Mouse (Mus musculus) mesoderm, embryonic 11.5 days (tissue): Measurements from ENCODE around the gene Snapc1.
A peak's percentile ranks its signal among the peaks of the same experiment; 100 is the strongest.

ENCODE experiments used
- DNase-seq: peaks from one replicate; pipeline ENCODE4 v3.0.0-alpha.2; 2012; ENCODE audit warnings: low read depth, low spot score

Snapc1 gene

DNA sequence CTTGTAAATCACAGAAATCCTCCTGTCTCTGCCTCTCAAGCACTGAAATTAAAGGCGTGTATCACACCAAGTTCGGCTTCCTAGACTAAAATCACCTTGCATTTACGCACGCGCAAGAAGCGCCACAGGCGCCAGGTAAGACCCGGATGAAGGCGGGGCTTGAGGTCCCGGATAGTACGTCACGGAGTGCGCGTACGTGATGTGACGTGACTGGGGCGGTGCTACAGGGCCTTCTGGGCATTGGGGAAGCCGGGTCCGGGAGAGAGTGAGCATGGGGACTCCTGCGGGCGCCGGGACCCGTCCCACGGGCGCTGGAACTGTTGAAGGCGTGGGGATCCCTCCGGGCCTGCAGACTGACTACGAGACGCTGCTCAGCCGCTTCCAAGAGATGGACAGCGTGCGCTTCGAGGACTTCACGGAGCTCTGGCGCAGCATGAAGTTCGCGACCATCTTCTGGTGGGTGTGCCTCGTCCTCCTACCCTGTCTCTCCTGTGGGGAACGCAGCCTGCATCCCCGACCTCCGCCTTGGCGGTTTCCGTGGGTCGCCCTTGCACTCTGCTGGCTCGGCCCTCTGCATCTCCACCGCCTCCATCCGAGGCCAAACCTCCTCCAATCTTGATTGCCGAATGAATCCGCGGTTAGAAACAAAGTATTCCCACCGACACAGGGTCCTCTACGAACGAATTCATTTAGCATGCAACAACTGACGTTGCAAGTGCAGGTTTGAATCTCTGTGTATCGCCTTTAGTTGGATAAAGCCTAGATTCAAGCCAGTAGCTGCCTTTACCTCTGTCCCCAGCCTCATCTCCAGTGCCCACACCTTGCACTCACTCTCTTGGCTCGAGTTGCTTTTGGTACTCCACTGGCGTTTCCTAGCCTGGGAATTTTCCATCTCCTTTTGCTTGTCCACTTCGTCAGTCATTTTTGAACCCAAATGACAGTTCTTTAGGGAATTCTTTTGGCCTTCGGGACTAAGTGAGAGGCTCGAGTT is at the start of gene Snapc1:
Snapc1 (plus strand) TSS at position 191 of the 991 bp plus-strand sequence.
- peak; percentile 98 for DNase-seq

DNA sequence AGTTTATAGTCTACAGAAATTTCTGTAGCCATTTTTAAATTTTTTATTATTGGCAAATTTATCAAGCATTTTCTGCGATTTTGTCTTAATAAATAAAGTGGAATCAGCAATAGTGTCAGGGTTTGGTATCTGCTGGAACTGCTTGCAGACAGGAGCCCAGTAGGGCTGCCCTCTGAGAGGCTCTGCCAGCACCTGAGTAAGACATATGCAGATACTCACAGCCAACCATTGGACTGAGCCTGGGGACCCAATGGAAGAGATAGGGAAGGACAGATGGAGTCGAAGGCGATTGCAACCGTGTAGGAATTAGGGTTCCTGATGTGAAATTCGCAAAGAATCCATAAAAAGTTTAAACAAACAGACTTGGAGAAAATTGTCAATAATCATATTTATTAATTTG is 45.8 kb upstream of the Snapc1 start:
- no peak for DNase-seq

DNA sequence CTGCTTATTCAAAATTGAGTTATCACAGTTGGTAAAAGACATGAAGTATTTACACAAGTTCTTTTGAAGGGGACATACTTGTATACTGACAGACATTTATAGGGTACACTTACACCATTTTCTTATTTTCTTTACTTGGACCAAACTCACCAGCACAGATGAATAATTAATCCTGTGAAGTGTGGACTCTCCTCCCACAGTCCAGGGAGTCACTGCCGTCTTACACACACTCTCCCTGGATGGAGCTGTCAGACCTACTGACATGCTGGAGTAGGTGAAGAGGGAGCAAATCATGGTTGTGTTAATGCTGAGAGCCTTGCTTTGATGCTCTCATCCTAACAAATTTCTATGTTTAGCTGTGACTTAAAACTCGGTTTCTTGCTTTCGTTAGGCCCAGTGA is 34.0 kb upstream of the Snapc1 start:
- DNase-seq: no peak

DNA sequence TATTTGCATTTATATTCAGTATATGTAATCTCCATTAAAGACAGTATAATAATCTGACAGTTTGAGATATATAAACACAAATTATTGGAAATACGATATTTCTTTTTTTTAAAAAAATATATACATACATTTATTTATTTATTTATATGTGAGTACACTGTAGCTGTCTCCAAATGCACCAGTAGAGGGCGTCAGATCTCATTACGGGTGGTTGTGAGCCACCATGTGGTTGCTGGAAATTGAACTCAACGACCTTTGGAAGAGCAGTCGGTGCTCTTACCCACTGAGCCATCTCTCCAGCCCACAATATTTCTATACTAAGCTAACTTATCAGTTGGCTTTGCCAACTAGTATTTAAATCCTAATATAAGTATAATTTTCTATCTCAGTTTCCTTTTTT is 33.0 kb upstream of the Snapc1 start:
- DNase-seq: peak; percentile 50

DNA sequence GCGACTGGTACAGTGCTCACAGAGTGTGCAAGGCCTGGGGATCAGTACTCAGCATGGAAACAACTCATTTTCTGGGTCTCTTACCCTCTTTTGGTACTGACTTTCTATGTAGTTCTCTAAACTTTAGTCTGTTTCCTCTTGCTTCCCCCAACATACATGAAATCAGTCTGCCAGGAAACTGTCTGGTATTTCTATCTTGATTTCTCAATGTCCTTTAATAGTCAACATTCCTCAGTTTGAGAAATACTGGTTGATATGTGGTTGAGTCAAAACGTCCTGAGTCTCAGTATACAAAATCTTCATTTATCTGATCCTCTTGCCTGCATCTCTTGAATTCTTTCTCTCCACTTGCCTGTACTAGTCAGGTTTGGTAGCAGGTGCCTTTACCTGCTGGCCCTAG is 29.8 kb upstream of the Snapc1 start:
- no peak for DNase-seq

DNA sequence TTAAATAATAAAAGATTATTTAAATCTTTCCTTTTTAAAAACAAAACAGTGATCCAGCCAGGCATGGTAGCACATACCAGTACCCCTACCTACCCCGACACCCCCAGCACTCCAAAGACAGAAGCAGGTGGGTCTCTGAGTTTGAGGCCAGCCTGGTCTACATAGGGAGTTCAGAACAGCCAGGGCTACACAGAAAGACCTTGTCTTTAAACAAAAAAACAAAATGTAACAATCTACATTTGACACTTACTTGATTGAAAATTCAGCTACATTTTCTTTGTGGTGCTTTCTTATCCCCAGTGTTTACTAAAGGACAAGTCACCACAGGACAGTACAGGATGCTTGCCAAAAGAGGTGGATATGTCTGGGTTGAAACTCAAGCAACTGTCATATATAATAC is 26.9 kb upstream of the Snapc1 start, which contains the start of gene Gm49321:
Gm49321 (plus strand) TSS at position 301 of the 400 bp plus-strand sequence.
- DNase-seq: no peak

DNA sequence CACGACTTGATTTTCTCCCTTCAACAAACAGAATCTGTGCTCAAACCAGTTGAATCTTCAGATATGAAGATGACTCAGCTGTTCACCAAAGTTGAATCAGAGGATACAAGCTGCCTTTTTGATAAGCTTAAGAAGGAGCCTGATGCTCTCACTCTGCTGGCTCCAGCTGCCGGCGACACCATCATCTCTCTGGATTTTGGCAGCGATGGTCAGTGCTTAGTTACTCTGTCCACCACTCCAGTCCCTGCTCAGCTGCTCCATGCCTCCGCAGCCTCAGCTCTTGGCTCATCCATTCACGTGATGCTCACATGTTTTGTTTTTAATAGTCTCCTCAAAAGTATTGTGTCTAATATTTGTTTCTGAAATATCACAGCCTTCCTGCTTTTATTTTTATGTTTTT is 24.7 kb upstream of the Snapc1 start:
- no peak for DNase-seq

DNA sequence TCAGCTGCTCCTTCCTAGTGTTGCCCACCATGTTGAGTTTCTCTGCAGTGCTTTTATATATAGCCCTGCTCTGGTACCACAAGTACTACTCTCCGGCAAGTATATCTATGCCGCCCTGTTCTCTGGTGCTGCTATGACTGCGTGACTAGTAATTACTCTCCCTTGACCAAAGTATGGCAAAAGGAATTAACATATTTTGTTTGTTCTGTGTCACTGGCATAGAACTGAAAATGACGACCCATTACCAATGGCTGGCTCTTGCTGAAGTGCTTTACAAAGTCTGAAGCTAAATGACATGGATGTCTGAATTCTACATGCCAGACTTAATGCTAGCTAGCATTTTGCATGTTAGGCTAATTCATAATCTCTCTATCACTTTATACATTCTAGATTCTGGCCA is 15.9 kb upstream of the Snapc1 start:
- DNase-seq: no peak

DNA sequence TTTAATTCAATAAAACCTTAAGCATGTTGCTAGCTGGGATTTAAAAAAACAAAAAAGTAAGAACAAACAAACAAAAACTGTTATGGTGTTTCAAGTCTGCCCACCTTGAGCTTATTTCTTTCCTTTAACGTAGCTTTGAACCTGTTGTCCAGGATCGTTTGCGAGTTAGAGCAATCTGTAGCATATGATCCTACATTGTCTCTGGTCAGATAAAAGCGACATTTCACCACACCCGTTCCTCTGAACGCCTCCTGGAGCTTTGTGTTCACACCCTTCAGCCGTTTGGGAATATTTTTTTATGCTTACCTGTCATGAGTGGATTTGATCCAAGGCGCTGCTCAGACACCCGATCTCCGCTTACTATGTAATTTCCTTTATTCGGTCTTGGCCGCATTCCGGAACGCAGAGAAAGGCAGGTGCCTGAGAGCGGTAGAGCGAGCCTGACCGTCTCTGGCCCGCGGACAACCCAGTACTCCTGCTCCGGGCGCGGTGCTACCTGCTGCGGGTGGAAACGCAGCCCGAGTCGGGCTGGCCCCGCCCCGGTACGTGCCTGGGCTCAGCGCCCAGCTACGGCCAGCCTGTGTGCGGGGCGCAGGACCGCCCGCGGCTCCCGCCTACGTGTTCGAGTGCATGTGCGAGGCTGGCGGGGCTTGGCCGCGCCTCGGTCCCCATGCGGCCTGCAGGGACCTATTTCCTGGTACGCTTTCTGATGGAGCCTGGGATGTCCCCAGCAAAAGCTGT is 14.8 kb upstream of the Snapc1 start:
- DNase-seq: peak; percentile 61

DNA sequence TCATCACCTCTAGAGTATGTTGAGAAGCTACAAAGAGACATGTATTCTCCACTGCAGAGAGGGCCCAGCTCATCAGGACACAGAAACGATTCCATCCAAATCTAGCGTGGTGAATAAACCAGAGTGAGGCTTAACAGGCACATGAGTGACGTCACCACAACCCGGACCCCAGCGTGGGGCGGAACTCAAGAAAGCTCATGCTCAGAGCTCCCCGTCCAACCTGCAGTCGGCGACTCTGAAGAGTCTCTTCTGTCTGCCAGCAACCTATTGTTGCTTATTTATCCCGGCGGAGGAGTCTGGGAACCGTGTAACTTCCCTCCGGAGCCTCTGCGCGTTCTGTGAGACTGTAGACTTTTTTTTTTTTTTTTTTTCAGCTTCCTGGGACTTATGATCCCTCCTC is 11.4 kb upstream of the Snapc1 start:
- peak; percentile 30 for DNase-seq

DNA sequence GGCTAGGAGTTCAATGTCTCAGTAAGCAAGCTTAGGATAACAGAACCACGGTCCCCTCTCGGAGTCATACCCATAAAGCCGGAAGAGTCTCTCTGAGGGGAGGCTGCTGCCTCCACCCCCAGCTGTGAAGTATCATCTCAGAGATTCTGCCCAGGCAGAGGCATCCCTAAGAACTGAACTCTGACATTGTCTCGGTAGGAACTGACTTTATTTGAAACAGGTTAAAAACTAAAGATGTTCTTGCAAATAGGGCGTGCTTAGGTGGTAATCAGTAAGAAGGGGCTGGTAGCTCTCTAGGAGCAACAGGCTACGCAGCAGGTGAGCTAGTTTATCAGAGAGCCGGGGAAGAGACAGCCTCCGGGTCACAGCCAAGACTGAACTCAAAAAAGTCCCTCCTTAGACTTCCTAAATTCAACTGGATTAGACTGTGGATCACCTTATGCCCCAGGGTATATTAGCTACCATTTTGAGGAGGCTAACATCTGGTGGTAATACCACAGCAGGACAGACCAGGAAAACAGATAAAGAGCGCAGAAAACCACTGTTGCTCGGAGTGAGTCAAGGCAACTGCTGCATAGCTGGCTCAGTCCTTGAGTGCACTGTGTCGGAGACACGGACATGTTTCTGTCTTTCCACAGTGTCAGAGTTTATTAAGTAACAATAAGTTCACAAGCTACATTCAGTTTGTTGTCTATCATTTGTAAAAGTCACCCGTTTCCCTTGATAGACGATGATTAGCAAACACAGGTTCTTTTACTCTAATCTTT is 10.7 kb upstream of the Snapc1 start:
- no peak for DNase-seq

DNA sequence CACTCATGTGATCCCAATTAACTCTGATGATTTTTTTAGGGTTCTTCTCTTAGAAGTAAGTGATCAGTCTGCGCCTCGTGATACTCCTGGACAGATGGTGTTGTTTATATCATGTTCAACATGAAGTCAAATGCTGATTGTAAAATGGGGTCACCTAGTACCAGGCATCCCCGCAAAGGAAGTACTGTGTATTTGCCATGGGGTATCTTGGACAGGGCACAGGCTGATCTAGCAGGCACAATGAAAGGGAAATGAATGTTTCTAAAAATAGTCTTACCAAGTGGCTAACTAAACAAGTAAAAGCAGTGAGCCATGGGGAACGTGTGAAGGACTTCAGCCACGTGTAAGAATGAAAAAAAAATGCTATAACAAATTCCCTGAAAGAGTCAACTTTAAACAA is 9.5 kb upstream of the Snapc1 start:
- no peak for DNase-seq

DNA sequence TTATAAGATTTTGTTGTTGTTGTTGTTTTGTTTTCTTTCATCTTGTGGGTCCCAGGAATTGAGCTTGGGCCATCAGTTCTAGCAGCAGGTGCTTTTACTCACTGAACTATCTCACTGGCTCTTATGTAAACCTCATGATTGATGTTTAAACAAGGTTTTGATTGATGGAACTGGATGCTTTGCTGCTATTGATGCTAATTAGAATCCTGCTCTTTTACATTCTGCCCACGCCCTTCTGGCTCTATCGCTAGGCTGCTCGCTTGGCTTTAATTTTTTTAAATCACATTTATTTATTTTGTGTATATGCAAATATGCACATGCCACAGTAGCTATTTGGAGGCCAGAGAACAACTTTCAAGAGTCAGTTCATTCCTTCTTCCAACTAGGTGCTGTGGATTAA is 6.6 kb upstream of the Snapc1 start:
- DNase-seq: no peak

DNA sequence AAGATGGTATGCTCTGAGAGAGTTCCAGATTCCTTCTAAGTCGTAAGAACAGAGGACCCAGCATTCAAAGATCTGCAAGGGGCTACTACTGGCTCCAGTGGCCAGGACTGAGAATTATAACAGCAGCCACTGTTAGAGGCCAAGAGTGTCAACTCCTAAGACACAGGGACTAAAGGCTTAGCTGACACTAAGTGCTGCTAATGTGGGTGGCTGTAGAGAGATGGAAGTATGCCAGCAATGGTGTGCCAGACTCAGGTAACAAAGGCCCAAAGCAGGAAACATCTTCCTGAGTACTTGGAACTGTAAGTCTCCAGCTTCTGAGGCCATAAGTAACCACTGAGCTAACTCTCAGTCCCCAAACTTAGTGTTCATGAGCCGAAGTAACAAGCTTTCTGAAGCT is 5.5 kb upstream of the Snapc1 start:
- no peak for DNase-seq

DNA sequence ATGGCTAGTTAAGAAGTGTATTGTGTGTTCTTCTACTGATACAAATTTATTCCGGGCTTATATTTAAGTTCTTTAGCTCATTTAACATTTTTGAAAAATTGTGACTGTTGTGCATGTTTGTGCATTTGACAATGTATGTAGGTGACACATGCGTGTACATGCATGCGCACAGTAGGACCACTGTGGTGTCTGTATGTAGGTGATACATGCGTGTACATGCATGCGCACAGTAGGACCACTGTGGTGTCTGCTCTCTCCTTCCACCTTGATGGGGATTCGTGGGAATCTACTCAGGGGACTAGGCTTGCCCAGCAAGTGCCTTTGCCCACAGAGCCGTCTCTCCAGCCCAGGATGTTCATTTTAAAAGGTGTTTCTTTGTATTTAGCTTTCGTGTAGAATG is 4.9 kb downstream of the Snapc1 start:
- DNase-seq: no peak

DNA sequence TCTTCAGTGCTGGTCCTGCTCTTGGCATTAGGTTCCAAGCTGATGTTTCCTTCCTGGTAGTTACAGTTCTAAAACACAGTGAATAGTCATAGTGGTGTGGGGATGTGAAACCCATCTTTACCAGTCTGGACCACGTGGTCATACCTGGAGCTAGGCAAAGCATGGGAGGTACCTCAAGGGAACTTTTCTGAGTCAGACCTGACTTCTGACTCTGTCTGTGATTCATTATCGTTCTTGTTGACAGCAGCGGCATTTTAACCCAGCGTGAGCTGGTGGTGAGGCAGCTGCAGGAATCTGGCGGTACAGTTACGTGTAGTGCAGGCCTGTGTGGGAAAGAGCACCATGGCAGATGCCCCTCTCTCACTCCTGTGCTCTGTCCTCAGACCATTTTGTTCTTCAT is 10.3 kb downstream of the Snapc1 start:
- no peak for DNase-seq

DNA sequence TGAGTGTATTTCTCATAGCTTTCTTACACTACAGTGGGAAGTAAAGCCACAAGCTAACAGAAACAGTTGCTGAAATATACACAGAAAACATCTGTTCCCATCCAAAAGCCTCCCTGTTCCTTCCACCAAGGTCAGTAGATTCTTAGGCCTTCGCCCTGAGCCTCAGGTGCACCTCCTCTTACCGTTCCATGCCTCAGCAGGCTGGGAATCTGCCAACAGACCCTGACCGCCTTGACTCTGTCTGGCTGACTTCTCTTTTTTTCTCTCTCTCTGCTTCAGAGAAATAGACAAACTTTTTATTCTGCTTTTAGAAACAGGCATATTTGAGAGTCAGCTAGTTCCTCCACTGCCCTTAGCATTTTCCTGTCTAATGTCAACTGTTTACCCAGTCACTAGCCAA is 13.9 kb downstream of the Snapc1 start:
- DNase-seq: no peak

DNA sequence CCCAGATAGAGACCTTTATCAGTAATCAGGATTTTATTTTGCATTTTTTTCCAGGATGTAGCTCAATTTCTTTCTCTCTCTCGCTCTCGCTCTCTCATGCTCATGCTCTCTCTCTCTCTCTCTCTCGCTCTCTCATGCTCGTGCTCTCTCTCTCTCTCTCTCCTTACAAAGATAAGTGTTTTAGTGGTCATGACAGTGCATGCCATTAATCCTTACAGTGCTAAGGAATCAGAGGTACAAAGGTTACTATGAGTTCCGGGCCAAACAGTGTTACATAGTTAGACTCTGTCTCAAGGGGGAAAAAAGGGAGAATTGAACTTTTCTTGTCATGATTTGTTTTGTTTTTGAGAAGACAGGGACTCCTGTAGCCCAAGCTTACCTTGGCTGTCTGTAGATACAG is 15.4 kb downstream of the Snapc1 start:
- no peak for DNase-seq

DNA sequence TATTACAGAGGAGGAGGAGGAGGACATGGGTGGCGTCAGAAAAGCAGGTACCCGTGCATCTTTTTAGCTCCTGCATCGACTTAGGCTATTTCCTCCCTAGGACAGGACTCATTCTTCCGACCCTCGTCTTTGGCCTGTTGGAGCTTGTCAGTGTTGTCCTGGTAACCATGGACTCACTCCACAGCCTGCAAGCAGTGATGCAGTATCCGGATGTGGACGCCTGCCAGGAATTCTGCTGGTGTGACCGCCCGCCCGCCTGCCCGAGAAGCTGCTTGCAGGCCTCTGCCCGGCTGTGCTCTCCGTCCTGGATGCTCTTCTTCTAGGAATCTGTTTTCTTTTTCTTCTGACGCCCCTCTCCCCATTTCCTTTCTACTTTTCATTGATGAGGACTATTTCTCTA is 18.3 kb downstream of the Snapc1 start:
- no peak for DNase-seq

DNA sequence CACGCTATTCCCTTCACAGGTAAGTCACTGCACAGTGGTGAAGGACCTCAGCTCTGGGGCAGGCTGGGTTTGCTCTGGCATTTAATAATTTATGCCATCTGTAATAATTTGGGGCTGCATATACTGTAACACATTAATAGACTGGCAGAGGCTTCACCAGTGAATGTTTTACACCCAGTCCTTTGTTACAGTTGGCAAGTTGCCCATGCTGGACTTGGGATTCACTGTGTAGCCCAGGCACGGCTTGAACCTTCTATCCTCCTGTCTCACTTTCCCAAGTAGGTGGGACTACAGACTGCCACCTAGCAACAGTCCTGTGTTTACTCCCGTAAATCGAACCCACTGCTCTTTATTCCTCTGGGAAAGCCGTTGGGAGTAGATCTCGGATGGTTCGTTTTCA is 22.0 kb downstream of the Snapc1 start:
- DNase-seq: no peak

DNA sequence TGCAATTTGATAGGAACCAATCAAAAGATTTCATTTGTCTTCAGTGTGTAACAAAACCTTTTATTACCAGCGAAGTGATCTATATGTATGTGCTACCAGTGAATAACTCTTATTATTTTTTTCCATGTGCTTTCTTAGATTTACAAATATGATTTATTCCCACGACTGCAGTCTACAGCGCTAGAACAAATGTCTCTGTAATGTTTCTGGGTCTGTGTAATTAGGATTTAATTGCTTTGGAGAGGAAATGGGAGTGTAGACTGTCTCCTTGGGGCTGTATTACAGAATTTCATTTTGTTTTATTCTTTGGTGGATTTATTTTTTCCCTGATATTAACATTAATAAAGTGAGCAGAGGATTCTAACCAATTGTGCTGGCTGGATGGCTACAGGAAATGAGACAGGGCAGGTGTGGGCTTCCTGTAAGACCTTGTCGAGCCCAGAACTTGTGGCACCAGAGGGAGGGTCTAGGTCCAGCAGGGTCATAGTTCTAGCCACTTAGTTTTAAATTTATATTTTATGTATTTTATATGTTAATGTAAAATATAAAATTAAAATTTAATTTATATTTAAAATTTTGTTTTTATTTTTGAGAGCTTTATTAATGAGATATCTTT is 24.2 kb downstream of the Snapc1 start:
- DNase-seq: no peak

DNA sequence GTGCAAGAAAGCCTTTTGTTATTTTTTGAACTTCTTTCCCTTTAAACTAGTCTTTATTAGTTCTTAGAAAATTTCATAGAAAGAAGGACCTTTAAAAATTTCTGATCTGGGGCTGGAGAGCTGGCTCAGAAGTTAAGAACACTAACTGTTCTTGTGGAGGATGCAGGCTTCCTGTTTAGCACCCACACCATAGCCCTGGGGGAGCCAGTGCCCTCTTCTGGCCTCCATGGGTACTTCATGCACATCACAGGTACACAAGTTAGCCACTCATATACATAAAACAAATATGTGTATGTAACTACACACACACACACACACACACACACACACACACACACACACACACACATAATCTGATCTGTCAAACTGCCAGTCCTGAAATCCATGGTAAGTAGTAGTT is 25.3 kb downstream of the Snapc1 start:
- DNase-seq: no peak
